Mouse (Mus musculus) heart, adult 2 months (tissue): ENCODE measurements around the gene 1700029I15Rik.

Experiments
- CTCF ChIP-seq: fragments of 200-600 bp; IDR thresholded peaks from 2 replicates; pipeline ENCODE4 v1.8.1; 2022; ENCODE audit warnings: antibody characterized with exemption, mild to moderate bottlenecking, moderate library complexity
- EP300 ChIP-seq: fragments of 200-500 bp; IDR thresholded peaks from 2 replicates; pipeline ENCODE4 v1.6.1; 2011; ENCODE audit warnings: low read depth, low read length, control low read depth; ENCODE audit not compliant: insufficient read depth
- POLR2A ChIP-seq: fragments of 200-500 bp; IDR thresholded peaks from 2 replicates; pipeline ENCODE4 v1.6.1; 2011; ENCODE audit warnings: mild to moderate bottlenecking, low read depth, low read length, control low read depth; ENCODE audit not compliant: insufficient read depth

DNA sequence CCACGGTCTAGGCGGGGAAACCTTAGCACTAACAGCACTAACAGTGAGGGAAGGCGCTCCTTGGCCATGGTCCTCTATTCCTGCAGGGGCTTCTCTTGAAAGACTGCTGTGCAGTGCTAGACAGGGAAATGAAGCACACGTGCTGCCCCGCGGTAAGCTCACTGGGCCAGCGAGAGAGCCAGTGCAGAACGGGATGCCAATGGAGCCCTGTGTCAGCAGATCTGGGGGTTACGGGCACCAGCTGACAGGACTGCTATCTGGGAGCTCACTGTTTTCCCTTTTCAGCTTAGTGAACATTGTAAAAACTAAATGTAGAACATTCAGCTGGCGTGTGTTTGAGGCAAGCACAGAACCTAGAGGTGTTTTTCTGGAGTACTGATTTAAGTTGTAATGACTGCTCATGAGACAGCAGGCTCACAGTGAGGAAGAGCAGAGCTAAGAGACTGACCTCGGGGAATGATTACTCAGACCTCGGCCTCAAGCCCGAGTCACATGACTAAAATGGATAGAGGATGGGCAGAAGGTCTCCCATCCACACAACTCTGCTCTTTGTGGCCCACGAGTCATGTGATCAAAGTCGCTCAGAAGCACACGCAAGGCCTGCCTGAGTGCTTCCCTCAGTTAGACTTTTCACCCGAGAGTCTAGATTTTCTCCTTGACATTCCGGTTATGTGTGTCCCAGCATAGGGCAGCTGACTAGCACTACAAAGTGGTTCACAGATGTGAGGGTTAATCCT is 26.1 kb downstream of the 1700029I15Rik start:
- TF ChIP-seq POLR2A (no peak), EP300 (no peak), CTCF (no peak)
